Mouse (Mus musculus) ES-Bruce4 (cell line): ENCODE results near the gene Asic2. TPM values are rescaled to one million over a fixed set of nuclear protein-coding genes. Genes with fewer than 3 reads are reported as not detected.

Experiments used
- H3K27ac ChIP-seq: 2 replicates; pipeline ENCODE4 v1.5.1; 2012; ENCODE audit warnings: low read length, inconsistent platforms; ENCODE audit not compliant: insufficient read depth
- H3K27me3 ChIP-seq: 2 replicates; pipeline ENCODE4 v1.6.1; 2012; ENCODE audit warnings: mild to moderate bottlenecking, low read length, inconsistent platforms; ENCODE audit not compliant: control insufficient read depth, poor library complexity, insufficient read depth, severe bottlenecking
- H3K36me3 ChIP-seq: 2 replicates; pipeline ENCODE4 v1.6.1; 2012; ENCODE audit warnings: inconsistent platforms, mild to moderate bottlenecking, low read length, moderate library complexity; ENCODE audit not compliant: control insufficient read depth, poor library complexity, insufficient read depth, severe bottlenecking
- H3K4me1 ChIP-seq: one replicate; pipeline ENCODE4 v1.8.1; 2011; ENCODE audit warnings: low read length; ENCODE audit not compliant: control insufficient read depth, insufficient read depth
- H3K4me3 ChIP-seq: 2 replicates; pipeline ENCODE4 v1.5.1; 2011; ENCODE audit warnings: low read depth, mild to moderate bottlenecking, low read length
- H3K9ac ChIP-seq: 2 replicates; pipeline ENCODE4 v1.6.1; 2012; ENCODE audit warnings: low read depth, mild to moderate bottlenecking, inconsistent platforms; ENCODE audit not compliant: poor library complexity, severe bottlenecking
- H3K9me3 ChIP-seq: replicated peaks from 2 replicates; pipeline ENCODE4 v1.6.1; 2012; ENCODE audit warnings: mild to moderate bottlenecking, low read length, inconsistent platforms; ENCODE audit not compliant: control insufficient read depth, poor library complexity, insufficient read depth, severe bottlenecking
- CTCF ChIP-seq: IDR thresholded peaks from one replicate; pipeline ENCODE4 v1.8.1; 2011; ENCODE audit warnings: low read depth, low read length
- EP300 ChIP-seq: IDR thresholded peaks from 2 replicates; pipeline ENCODE4 v1.6.1; 2011; ENCODE audit warnings: low read depth, low read length; ENCODE audit not compliant: insufficient read depth
- POLR2A ChIP-seq: IDR thresholded peaks from one replicate; pipeline ENCODE4 v1.8.1; 2011; ENCODE audit warnings: low read length; ENCODE audit not compliant: insufficient read depth
- polyA plus RNA-seq: library from polyadenylated mRNA; stranded (reverse); fragments of >200 nt; gene quantifications from 2 replicates; pipeline ENCODE4 v1.2.4, GENCODE M21; 2011; ENCODE audit warnings: low read depth; ENCODE audit not compliant: missing spikeins, insufficient read depth, insufficient read length

The Asic2 gene
- polyA plus RNA-seq, 1 experiment = not detected

- no peaks in the 10 kb centered on the region; the same call in 1 of the 2 replicates for H3K27me3 ChIP-seq
- H3K9me3 ChIP-seq = no peaks in the 10 kb centered on the region
- no peak overlapping the region for H3K27ac ChIP-seq
- H3K4me1 ChIP-seq = peaks cover 2% of the 10 kb centered on the region
- no peak overlapping the region for H3K4me3 ChIP-seq
- no peak for TF ChIP-seq CTCF
- no peaks in the 10 kb centered on the region for H3K36me3 ChIP-seq
- no peak overlapping the region for H3K9ac ChIP-seq
Measured at GRCm38 (mm10) chr11:81595235-81595634, 373.0 kb downstream of the Asic2 start.

GRCm38 (mm10) chr11:81592776-81593175, 375.5 kb downstream of the Asic2 start:
- no peak overlapping the region for H3K9ac ChIP-seq
- H3K27ac ChIP-seq = no peak overlapping the region
- H3K4me1 ChIP-seq = peaks cover 2% of the 10 kb centered on the region
- H3K4me3 ChIP-seq = no peak overlapping the region
- TF ChIP-seq POLR2A (no peak), EP300 (no peak), CTCF (no peak)
- no peaks in the 10 kb centered on the region for H3K36me3 ChIP-seq
- no peaks in the 10 kb centered on the region for H3K9me3 ChIP-seq
- peaks cover 2% of the 10 kb centered on the region; the same call in 1 of the 2 replicates for H3K27me3 ChIP-seq

- Histone ChIP-seq H3K4me3 (no peak overlapping the region), H3K9me3 (no peaks in the 10 kb centered on the region), H3K27ac (no peak overlapping the region), H3K4me1 (peaks cover 2% of the 10 kb centered on the region), H3K36me3 (no peaks in the 10 kb centered on the region), H3K9ac (no peak overlapping the region), H3K27me3 (peaks cover 2% of the 10 kb centered on the region; the same call in 1 of the 2 replicates)
- TF ChIP-seq EP300 = no peak
- no peak for TF ChIP-seq POLR2A
- no peak for TF ChIP-seq CTCF
Measured at GRCm38 (mm10) chr11:81590911-81591310, 377.3 kb downstream of the Asic2 start.

GRCm38 (mm10) chr11:81588630-81589029, 379.6 kb downstream of the Asic2 start:
- Histone ChIP-seq H3K27me3 (peaks cover 2% of the 10 kb centered on the region; the same call in 1 of the 2 replicates), H3K9ac (no peak overlapping the region), H3K36me3 (no peaks in the 10 kb centered on the region), H3K9me3 (no peaks in the 10 kb centered on the region), H3K4me1 (peaks cover 2% of the 10 kb centered on the region), H3K4me3 (no peak overlapping the region), H3K27ac (no peak overlapping the region)
- TF ChIP-seq POLR2A = no peak
- TF ChIP-seq CTCF = peak; percentile 92
- 0 out of 2 replicates have a peak, but pooled peaks have one; percentile 49 for TF ChIP-seq EP300

- Histone ChIP-seq H3K9me3 (no peaks in the 10 kb centered on the region), H3K4me1 (peaks cover 2% of the 10 kb centered on the region), H3K9ac (no peak overlapping the region), H3K4me3 (no peak overlapping the region), H3K36me3 (no peaks in the 10 kb centered on the region), H3K27me3 (peaks cover 2% of the 10 kb centered on the region; the same call in 1 of the 2 replicates), H3K27ac (no peak overlapping the region)
- TF ChIP-seq CTCF (no peak), POLR2A (no peak), EP300 (no peak)
Measured at GRCm38 (mm10) chr11:81587942-81588341, 380.3 kb downstream of the Asic2 start.

GRCm38 (mm10) chr11:81587114-81587513, 381.1 kb downstream of the Asic2 start:
- Histone ChIP-seq H3K27ac (no peak overlapping the region), H3K27me3 (peaks cover 2% of the 10 kb centered on the region; the same call in 1 of the 2 replicates), H3K4me3 (0 out of 2 replicates have a peak overlapping the region, but pooled peaks have one; percentile 26), H3K36me3 (no peaks in the 10 kb centered on the region), H3K9me3 (no peaks in the 10 kb centered on the region), H3K4me1 (peaks cover 2% of the 10 kb centered on the region), H3K9ac (no peak overlapping the region)
- no peak for TF ChIP-seq POLR2A
- TF ChIP-seq CTCF = no peak
- no peak for TF ChIP-seq EP300
